Mouse (Mus musculus) cortical plate, adult 2 months (tissue): ENCODE data around the gene Ano10. TPM values are rescaled to one million over a fixed set of nuclear protein-coding genes. Genes with fewer than 3 reads are reported as not detected.
A peak's percentile ranks its signal among the peaks of the same experiment; 100 is the strongest.
"Not testable (repeated sequence)": the region's sequence is repeated elsewhere in the genome, so short reads cannot be mapped to it uniquely, and the experiment has no call there.

Source experiments
- H3K27ac ChIP-seq: fragments of 200-500 bp; 2 replicates; pipeline ENCODE4 v1.5.1; 2012; ENCODE audit warnings: low read length, control low read depth, inconsistent platforms; ENCODE audit not compliant: insufficient read depth
- H3K4me1 ChIP-seq: fragments of 200-500 bp; 2 replicates; pipeline ENCODE4 v1.6.1; 2011; ENCODE audit warnings: low read length; ENCODE audit not compliant: control insufficient read depth, insufficient read depth
- H3K4me3 ChIP-seq: fragments of 200-500 bp; 2 replicates; pipeline ENCODE4 v1.5.1; 2011; ENCODE audit warnings: mild to moderate bottlenecking, low read length, control low read depth; ENCODE audit not compliant: insufficient read depth
- CTCF ChIP-seq: fragments of 200-500 bp; IDR thresholded peaks from 2 replicates; pipeline ENCODE4 v1.5.1; 2011; ENCODE audit warnings: mild to moderate bottlenecking, control low read depth, low read length; ENCODE audit not compliant: insufficient read depth; ENCODE audit errors: extremely low read depth
- POLR2A ChIP-seq: fragments of 200-500 bp; IDR thresholded peaks from 2 replicates; pipeline ENCODE4 v1.6.1; 2011; ENCODE audit warnings: mild to moderate bottlenecking, low read length, control low read depth; ENCODE audit not compliant: insufficient read depth; ENCODE audit errors: extremely low read depth
- polyA plus RNA-seq: library from polyadenylated mRNA; depleted of rRNA; stranded (reverse); fragments of >200 nt; gene quantifications from 2 replicates; pipeline ENCODE4 v1.2.3, GENCODE M21; 2012

Gene Ano10
- polyA plus RNA-seq, 1 experiment: 33.2 TPM

- no peaks in the 10 kb centered on the region for H3K4me1 ChIP-seq
- TF ChIP-seq POLR2A (no peak), CTCF (no peak)
- no peak overlapping the region for H3K27ac ChIP-seq
- H3K4me3 ChIP-seq: no peak overlapping the region
These were observed 21.3 kb upstream of the Ano10 start for GRCm38 (mm10) chr9:122315501-122315900.

GRCm38 (mm10) chr9:122314942-122315341 is 20.7 kb upstream of the Ano10 start:
- no peak overlapping the region for H3K4me3 ChIP-seq
- H3K27ac ChIP-seq: no peak overlapping the region
- TF ChIP-seq CTCF (no peak), POLR2A (no peak)
- H3K4me1 ChIP-seq: no peaks in the 10 kb centered on the region

- no peak for TF ChIP-seq CTCF
- TF ChIP-seq POLR2A: no peak
- H3K4me1 ChIP-seq: no peaks in the 10 kb centered on the region
- H3K4me3 ChIP-seq: no peak overlapping the region
- H3K27ac ChIP-seq: no peak overlapping the region
These were observed 20.2 kb upstream of the Ano10 start for GRCm38 (mm10) chr9:122314386-122314785.

GRCm38 (mm10) chr9:122313128-122313527 is 18.9 kb upstream of the Ano10 start:
- H3K4me3 ChIP-seq, H3K4me1 ChIP-seq, H3K27ac ChIP-seq: not testable (repeated sequence)

- TF ChIP-seq POLR2A: no peak
- TF ChIP-seq CTCF: no peak
- H3K27ac ChIP-seq: no peak overlapping the region
- H3K4me3 ChIP-seq: no peak overlapping the region
- no peaks in the 10 kb centered on the region for H3K4me1 ChIP-seq
These were observed 18.2 kb upstream of the Ano10 start for GRCm38 (mm10) chr9:122312296-122312990.

GRCm38 (mm10) chr9:122311051-122311760 is 17.0 kb upstream of the Ano10 start:
- Histone ChIP-seq H3K4me1 (no peaks in the 10 kb centered on the region), H3K4me3 (peak overlapping the region; percentile 19; the same call in 1 of the 2 replicates), H3K27ac (no peak overlapping the region)
- TF ChIP-seq CTCF: no peak
- no peak for TF ChIP-seq POLR2A

GRCm38 (mm10) chr9:122310613-122311049 is 16.4 kb upstream of the Ano10 start:
- H3K4me1 ChIP-seq: no peaks in the 10 kb centered on the region
- peak overlapping the region; percentile 19 for H3K4me3 ChIP-seq
- TF ChIP-seq CTCF (peak; percentile 94), POLR2A (no peak)
- no peak overlapping the region for H3K27ac ChIP-seq

- Histone ChIP-seq H3K27ac (no peak overlapping the region), H3K4me3 (no peak overlapping the region), H3K4me1 (no peaks in the 10 kb centered on the region; the same call in 1 of the 2 replicates)
- no peak for TF ChIP-seq CTCF
- no peak for TF ChIP-seq POLR2A
These were observed 15.1 kb upstream of the Ano10 start for GRCm38 (mm10) chr9:122309013-122309980.

GRCm38 (mm10) chr9:122305302-122305701 is 11.1 kb upstream of the Ano10 start:
- no peak overlapping the region for H3K27ac ChIP-seq
- H3K4me3 ChIP-seq: no peak overlapping the region
- TF ChIP-seq POLR2A: no peak
- no peak for TF ChIP-seq CTCF
- no peaks in the 10 kb centered on the region; the same call in 1 of the 2 replicates for H3K4me1 ChIP-seq

GRCm38 (mm10) chr9:122296169-122296568 is 1.9 kb upstream of the Ano10 start:
- Histone ChIP-seq H3K4me1 (no peaks in the 10 kb centered on the region), H3K4me3 (no peak overlapping the region), H3K27ac (no peak overlapping the region)
- TF ChIP-seq POLR2A: no peak
- no peak for TF ChIP-seq CTCF
